Mouse (Mus musculus) stomach, postnatal 0 days (tissue): ENCODE results near the gene Nelfb.

Experiments used
- CTCF ChIP-seq: IDR thresholded peaks from 2 replicates; pipeline ENCODE4 v1.5.1; 2016; ENCODE audit warnings: antibody characterized with exemption, low read depth, mild to moderate bottlenecking, moderate library complexity
- EP300 ChIP-seq: optimal IDR thresholded peaks from 2 replicates; pipeline ENCODE3; 2016; ENCODE audit warnings: antibody characterized with exemption

DNA sequence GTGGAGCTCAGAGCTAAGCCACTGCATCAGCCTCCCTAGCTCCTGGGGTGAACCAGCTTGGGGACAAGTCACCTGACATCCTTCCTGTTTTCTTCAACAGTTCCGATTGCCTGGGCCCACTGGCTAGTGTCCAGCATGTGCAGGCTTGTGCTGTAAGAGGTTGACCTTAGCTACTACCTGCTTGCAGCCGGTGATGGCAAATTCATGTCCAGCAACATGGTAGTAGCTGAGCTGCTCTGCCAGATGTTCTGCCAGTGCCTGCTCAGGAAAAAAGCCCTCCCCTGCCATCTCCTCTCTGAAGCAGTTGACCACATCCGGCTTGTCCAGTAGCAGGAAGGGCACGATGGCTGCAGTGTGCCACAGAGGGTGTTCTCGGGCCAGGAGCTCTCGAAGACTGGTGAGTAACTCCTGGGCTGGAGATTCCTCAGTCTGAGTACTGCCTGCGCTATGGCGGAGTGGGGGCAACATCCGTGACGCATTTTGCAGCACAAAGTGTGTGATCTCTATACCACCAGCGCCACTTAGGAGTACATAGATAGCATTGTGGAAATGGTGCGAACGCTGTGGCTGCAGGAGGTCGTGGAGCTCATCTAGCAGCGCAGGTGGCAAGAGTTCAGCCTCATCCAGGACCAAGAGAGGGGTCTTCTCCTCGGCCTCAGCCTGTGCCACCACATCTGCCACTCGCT, 16.7 kb downstream of the Nelfb start:
- no peak for TF ChIP-seq CTCF
- no peak for TF ChIP-seq EP300
